Comparison of ENCODE assay signal across 9 mouse cellular contexts in the genomic region with DNA sequence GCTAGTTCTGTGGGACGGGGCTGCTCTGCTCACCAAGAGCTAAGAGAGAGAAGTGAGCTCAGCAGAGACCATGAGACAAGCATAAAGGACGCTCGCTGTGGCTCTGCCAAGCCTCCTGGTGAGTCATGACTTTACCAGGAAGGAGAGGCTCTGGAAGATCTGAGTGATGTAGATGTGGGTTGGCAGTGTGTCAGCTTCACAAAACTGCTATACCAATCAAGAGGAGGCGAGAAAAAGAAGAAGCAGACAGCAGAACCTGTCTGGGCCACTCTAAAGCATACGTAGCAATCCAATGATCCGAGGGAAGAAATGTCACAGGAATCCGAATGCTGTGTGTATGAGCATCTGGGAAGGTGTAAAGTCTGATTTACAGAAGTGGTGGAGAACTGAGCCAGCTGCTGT. TPM values are rescaled to one million over a fixed set of nuclear protein-coding genes. Genes with fewer than 3 reads are reported as not detected.
DNase-seq lines count a peak whose midpoint lies in the region; ATAC-seq and TF ChIP-seq lines count a peak whose summit lies in the region.
"Had no signal": no experiment of that assay in that cellular context is flagged by ENCODE, and none has a peak within 500 bp of the region (broad histone marks: within the 10 kb centered on the region; RNA-seq: fewer than 3 reads in every experiment).

No protein-coding gene starts in this region.

- no peak overlapping the region for H3K27ac ChIP-seq in gastrocnemius, adult 2 months
- H3K27ac ChIP-seq in heart, embryonic 12.5 days (ENCODE audit: poor library complexity, severe bottlenecking): peak overlapping the region; percentile 47; the same call in 1 of the 2 replicates
- no peak overlapping the region for H3K27ac ChIP-seq in lung, embryonic 14.5 days (ENCODE audit: low read depth)
- no peak overlapping the region for H3K27ac ChIP-seq in hindbrain, embryonic 11.5 days (ENCODE audit: low read depth, low read length)

- no peak overlapping the region for H3K4me3 ChIP-seq in gastrocnemius, adult 2 months
- no peak overlapping the region for H3K4me3 ChIP-seq in heart, embryonic 12.5 days
- no peak overlapping the region for H3K4me3 ChIP-seq in lung, embryonic 14.5 days (ENCODE audit: low read depth, low read length)
- H3K4me3 ChIP-seq in hindbrain, embryonic 11.5 days (ENCODE audit: low read depth, low read length): no peak overlapping the region

- ATAC-seq in heart, embryonic 12.5 days (ENCODE audit: insufficient number of reproducible peaks, low FRiP score): peak; percentile 25; the same call in 1 of the 2 replicates
- ATAC-seq in lung, embryonic 14.5 days (ENCODE audit: insufficient read depth): peak; percentile 70; the same call in 1 of the 2 replicates
- ATAC-seq in hindbrain, embryonic 11.5 days (ENCODE audit: low FRiP score): no peak

- no peaks in the 10 kb centered on the region for H3K9me3 ChIP-seq in heart, embryonic 12.5 days (replicated peaks)
- H3K9me3 ChIP-seq in lung, embryonic 14.5 days (ENCODE audit: low read depth, low read length): no peaks in the 10 kb centered on the region
- no peaks in the 10 kb centered on the region for H3K9me3 ChIP-seq in hindbrain, embryonic 11.5 days (ENCODE audit: control insufficient read depth, low read length)

- no peak overlapping the region for H3K4me2 ChIP-seq in heart, embryonic 12.5 days
- no peak overlapping the region for H3K4me2 ChIP-seq in lung, embryonic 14.5 days
- no peak overlapping the region for H3K4me2 ChIP-seq in hindbrain, embryonic 11.5 days (replicated peaks; ENCODE audit: low read depth, low read length)

- intact Hi-C loops in gastrocnemius, adult 2 months (cut with DNase I): no loop called here
- intact Hi-C loops in gastrocnemius, postnatal 36 days (cut with DNase I): no loop called here

- DNase-seq in gastrocnemius, adult 2 months: peak; percentile 48
- no peak for DNase-seq in gastrocnemius, postnatal 36 days
- peak; percentile 26 to 44 for DNase-seq in adrenal gland, adult 18-20 months (ENCODE audit: low spot score in 2 of 2)
- DNase-seq in lung, embryonic 14.5 days: peak; percentile 73
- DNase-seq in thymus, postnatal 36 days: no peak
- no peak for DNase-seq in hindbrain, embryonic 11.5 days (ENCODE audit: low spot score)
- no peak for DNase-seq in liver

- no peak for TF ChIP-seq CTCF in gastrocnemius, adult 2 months (IDR thresholded peaks at IDR 0.05)
- TF ChIP-seq CTCF in lung, embryonic 14.5 days (IDR thresholded peaks at IDR 0.05; ENCODE audit: low read depth): no peak

- H3K4me1 ChIP-seq in heart, embryonic 12.5 days (replicated peaks): 0 out of 2 replicates have a peak, but pooled peaks cover 11% of the 10 kb centered on the region
- peaks cover 8% of the 10 kb centered on the region; the same call in 1 of the 2 replicates for H3K4me1 ChIP-seq in lung, embryonic 14.5 days (ENCODE audit: insufficient read depth)
- no peaks in the 10 kb centered on the region for H3K4me1 ChIP-seq in hindbrain, embryonic 11.5 days (replicated peaks; ENCODE audit: control insufficient read depth, insufficient read depth, low read length)

- 44% methylated on average over 7 of the region's 7 CpGs for WGBS in heart, embryonic 12.5 days
- WGBS in lung, embryonic 14.5 days: 31% methylated on average over 7 of the region's 7 CpGs
- 63% methylated on average over 7 of the region's 7 CpGs for WGBS in hindbrain, embryonic 11.5 days

- H3K9ac ChIP-seq in heart, embryonic 12.5 days: no peak overlapping the region
- H3K9ac ChIP-seq in lung, embryonic 14.5 days: no peak overlapping the region
- H3K9ac ChIP-seq in hindbrain, embryonic 11.5 days (ENCODE audit: low read depth, low read length): no peak overlapping the region

- no peaks in the 10 kb centered on the region for H3K36me3 ChIP-seq in heart, embryonic 12.5 days
- H3K36me3 ChIP-seq in lung, embryonic 14.5 days (ENCODE audit: insufficient read depth): no peaks in the 10 kb centered on the region
- no peaks in the 10 kb centered on the region for H3K36me3 ChIP-seq in hindbrain, embryonic 11.5 days (ENCODE audit: control insufficient read depth, insufficient read depth, low read length)

- no peaks in the 10 kb centered on the region for H3K27me3 ChIP-seq in heart, embryonic 12.5 days (replicated peaks)
- H3K27me3 ChIP-seq in lung, embryonic 14.5 days (ENCODE audit: insufficient read depth, low read length): no peaks in the 10 kb centered on the region
- H3K27me3 ChIP-seq in hindbrain, embryonic 11.5 days (ENCODE audit: control insufficient read depth, insufficient read depth, low read length): no peaks in the 10 kb centered on the region

RNA-seq across cellular contexts. Expression of a gene that starts 19.2 kb away (rescaled TPM):
- total RNA-seq in gastrocnemius, adult 2 months (2021): not detected
- total RNA-seq in gastrocnemius, postnatal 36 days (2021): not detected
- not detected for total RNA-seq in adrenal gland, adult 18-20 months (2021)
- polyA plus RNA-seq in heart, embryonic 12.5 days (2016; fragmentation: Nextera tagmentation; extraction: Ambion mirVana): not detected in 2 replicates
- polyA plus RNA-seq in lung, embryonic 14.5 days (2014; fragmentation: Nextera tagmentation; extraction: Ambion mirVana): 0.15 TPM in 1 of 2 replicates, not detected in the other
- not detected in 2 replicates for polyA plus RNA-seq in hindbrain, embryonic 11.5 days (2014; fragmentation: Nextera tagmentation; extraction: Ambion mirVana)
- polyA plus RNA-seq: neural tube, embryonic 11.5 days had no signal

Comparison
In these comparisons a context has a peak if more than half of its experiments do, and no peak if none do; other contexts are left out.
1. DNase-seq: peak in gastrocnemius, adult 2 months (single experiment), adrenal gland, adult 18-20 months (2 of 2) and lung, embryonic 14.5 days (single experiment); none in gastrocnemius, postnatal 36 days (0 of 2), thymus, postnatal 36 days (0 of 2), hindbrain, embryonic 11.5 days (single experiment) and liver (single experiment).